Mouse (Mus musculus) stomach, postnatal 0 days (tissue): ENCODE results near the gene Foxp1. TPM values are rescaled to one million over a fixed set of nuclear protein-coding genes. Genes with fewer than 3 reads are reported as not detected.

Source experiments
- ATAC-seq: fragments of 200-750 bp; cut with Nextera tagmentation; 2 replicates; pipeline ENCODE4 v1.8.0; 2017; ENCODE audit not compliant: low FRiP score, low TSS enrichment
- DNase-seq: peaks from one replicate; pipeline ENCODE4 v3.0.0-alpha.2; 2016; ENCODE audit warnings: low spot score
- H3K27ac ChIP-seq: fragments of 300-500 bp; sonication (generic); replicated peaks from 2 replicates; pipeline ENCODE4 v1.5.1; 2014; ENCODE audit warnings: mild to moderate bottlenecking, control low read depth
- H3K27me3 ChIP-seq: fragments of 300-500 bp; sonication (generic); 2 replicates; pipeline ENCODE4 v1.6.1; 2014; ENCODE audit warnings: low read length; ENCODE audit not compliant: control insufficient read depth, insufficient read depth
- H3K36me3 ChIP-seq: fragments of 300-500 bp; sonication (generic); 2 replicates; pipeline ENCODE4 v1.6.1; 2014; ENCODE audit warnings: low read length, mixed read lengths; ENCODE audit not compliant: control insufficient read depth, insufficient read depth
- H3K4me1 ChIP-seq: fragments of 300-500 bp; sonication (generic); replicated peaks from 2 replicates; pipeline ENCODE4 v1.6.1; 2014; ENCODE audit warnings: antibody characterized with exemption; ENCODE audit not compliant: control insufficient read depth, insufficient read depth
- H3K4me2 ChIP-seq: fragments of 300-500 bp; sonication (generic); replicated peaks from 2 replicates; pipeline ENCODE4 v1.6.1; 2014; ENCODE audit warnings: low read depth, mild to moderate bottlenecking, control low read depth, moderate library complexity
- H3K4me3 ChIP-seq: fragments of 300-500 bp; sonication (generic); 2 replicates; pipeline ENCODE4 v1.5.1; 2014; ENCODE audit warnings: low read depth, low read length, control low read depth
- H3K9ac ChIP-seq: fragments of 300-500 bp; sonication (generic); 2 replicates; pipeline ENCODE4 v1.6.1; 2014; ENCODE audit warnings: mild to moderate bottlenecking, low read length, control low read depth, mixed read lengths
- H3K9me3 ChIP-seq: fragments of 300-500 bp; sonication (generic); 2 replicates; pipeline ENCODE4 v1.6.1; 2016; ENCODE audit warnings: low read length; ENCODE audit not compliant: control insufficient read depth
- CTCF ChIP-seq: IDR thresholded peaks from 2 replicates; pipeline ENCODE4 v1.5.1; 2016; ENCODE audit warnings: antibody characterized with exemption, low read depth, mild to moderate bottlenecking, moderate library complexity
- EP300 ChIP-seq: optimal IDR thresholded peaks from 2 replicates; pipeline ENCODE3; 2016; ENCODE audit warnings: antibody characterized with exemption
- WGBS: fragments of 180-500 bp; shearing (Covaris S2); extraction: QIAGEN DNeasy Blood & Tissue Kit; methylation state at CpG from one replicate; pipeline ENCODE4 v1.1.7; 2014; 5-methylcytosine and 5-hydroxymethylcytosine counted together
- polyA plus RNA-seq: library from polyadenylated mRNA; unstranded; fragments of >200 nt; fragmentation: Nextera tagmentation; extraction: Ambion mirVana; gene quantifications from 2 replicates; pipeline ENCODE4 v1.2.1, GENCODE M21; 2015

Gene Foxp1
- polyA plus RNA-seq, 1 experiment from 2014 or later = 68.9 TPM

- Histone ChIP-seq H3K9me3 (no peaks in the 10 kb centered on the region), H3K36me3 (no peaks in the 10 kb centered on the region), H3K4me1 (peaks cover 5% of the 10 kb centered on the region; the same call in 1 of the 2 replicates), H3K9ac (no peak overlapping the region), H3K4me3 (no peak overlapping the region), H3K4me2 (no peak overlapping the region), H3K27ac (peak overlapping the region; percentile 49; the same call in 1 of the 2 replicates), H3K27me3 (no peaks in the 10 kb centered on the region)
- DNase-seq (no peak), ATAC-seq (peak; percentile 68; the same call in 1 of the 2 replicates)
- 45% methylated on average over 10 of the region's 10 CpGs for WGBS
- TF ChIP-seq CTCF (no peak), EP300 (no peak)
Observed at GRCm38 (mm10) chr6:99063982-99064484, 458.5 kb downstream of the Foxp1 start.

GRCm38 (mm10) chr6:99062931-99063330, 459.6 kb downstream of the Foxp1 start:
- WGBS = 84% methylated on average over 8 of the region's 8 CpGs
- Histone ChIP-seq H3K4me2 (no peak overlapping the region), H3K9me3 (no peaks in the 10 kb centered on the region), H3K4me3 (no peak overlapping the region), H3K27ac (no peak overlapping the region), H3K27me3 (no peaks in the 10 kb centered on the region), H3K9ac (no peak overlapping the region), H3K4me1 (peaks cover 5% of the 10 kb centered on the region; the same call in 1 of the 2 replicates), H3K36me3 (no peaks in the 10 kb centered on the region)
- DNase-seq = no peak
- no peak for ATAC-seq
- TF ChIP-seq EP300 (no peak), CTCF (no peak)

GRCm38 (mm10) chr6:99058688-99059087, 463.8 kb downstream of the Foxp1 start:
- ATAC-seq (no peak), DNase-seq (no peak)
- no peak overlapping the region for H3K4me2 ChIP-seq
- H3K27me3 ChIP-seq = no peaks in the 10 kb centered on the region
- H3K9ac ChIP-seq = no peak overlapping the region
- H3K9me3 ChIP-seq = no peaks in the 10 kb centered on the region
- no peak overlapping the region for H3K27ac ChIP-seq
- no peak for TF ChIP-seq EP300
- no peak for TF ChIP-seq CTCF
- peaks cover 3% of the 10 kb centered on the region; the same call in 1 of the 2 replicates for H3K4me1 ChIP-seq
- WGBS = 51% methylated on average over 3 of the region's 3 CpGs
- H3K4me3 ChIP-seq = no peak overlapping the region
- no peaks in the 10 kb centered on the region for H3K36me3 ChIP-seq

GRCm38 (mm10) chr6:99057113-99057553, 465.4 kb downstream of the Foxp1 start:
- Histone ChIP-seq H3K27ac (no peak overlapping the region), H3K4me2 (no peak overlapping the region), H3K27me3 (no peaks in the 10 kb centered on the region), H3K9ac (no peak overlapping the region), H3K36me3 (no peaks in the 10 kb centered on the region), H3K4me1 (no peaks in the 10 kb centered on the region), H3K9me3 (no peaks in the 10 kb centered on the region), H3K4me3 (no peak overlapping the region)
- DNase-seq (no peak), ATAC-seq (no peak)
- 76% methylated on average over 4 of the region's 4 CpGs for WGBS
- no peak for TF ChIP-seq EP300
- TF ChIP-seq CTCF = peak; percentile 48

DNA sequence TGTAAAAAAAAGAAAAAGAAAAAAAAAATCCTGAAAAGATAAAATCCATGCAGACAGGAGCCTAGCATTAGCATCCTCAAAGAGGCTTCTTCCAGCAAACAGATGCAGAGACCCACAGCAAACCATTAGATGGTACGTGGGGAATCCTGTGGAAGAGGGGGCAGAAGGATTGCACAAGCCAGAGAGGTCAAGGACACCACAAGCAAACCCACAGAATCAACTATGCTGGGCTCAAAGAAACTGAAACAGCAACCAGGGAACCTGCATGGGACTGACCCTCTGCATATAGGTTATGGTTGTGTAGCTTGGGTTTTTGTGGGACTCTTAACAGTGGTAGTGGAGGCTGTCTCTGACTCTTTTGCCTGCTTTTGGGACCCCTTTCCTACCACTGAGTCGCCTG, 466.1 kb downstream of the Foxp1 start:
- Histone ChIP-seq H3K4me2 (no peak overlapping the region), H3K27me3 (no peaks in the 10 kb centered on the region), H3K27ac (no peak overlapping the region), H3K9me3 (no peaks in the 10 kb centered on the region), H3K36me3 (no peaks in the 10 kb centered on the region), H3K4me1 (no peaks in the 10 kb centered on the region), H3K4me3 (no peak overlapping the region), H3K9ac (no peak overlapping the region)
- no peak for ATAC-seq
- TF ChIP-seq CTCF (no peak), EP300 (no peak)
- no peak for DNase-seq
- 85% methylated on average over 2 of the region's 2 CpGs for WGBS

DNA sequence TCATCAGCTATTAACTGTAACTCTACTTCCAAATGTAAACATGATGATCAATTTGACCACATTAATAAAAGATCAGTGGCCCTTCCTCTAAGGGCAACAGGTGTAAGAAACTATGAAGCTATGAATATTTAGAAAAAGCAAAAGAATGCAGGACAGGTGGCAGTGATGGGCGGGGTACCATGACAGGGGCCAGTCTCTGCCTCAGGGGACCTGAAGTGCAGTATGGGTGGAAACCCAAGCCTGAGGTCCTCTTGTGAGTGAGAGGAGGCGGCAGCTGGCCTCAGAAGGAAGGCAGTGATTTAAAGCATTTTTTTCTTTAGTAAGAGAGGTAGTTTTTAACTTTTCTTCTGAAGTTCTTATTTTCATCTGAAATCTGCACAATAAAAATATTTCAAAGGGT, 468.5 kb downstream of the Foxp1 start:
- no peaks in the 10 kb centered on the region for H3K27me3 ChIP-seq
- DNase-seq = no peak
- no peak overlapping the region for H3K27ac ChIP-seq
- H3K4me3 ChIP-seq = no peak overlapping the region
- H3K36me3 ChIP-seq = no peaks in the 10 kb centered on the region
- no peak overlapping the region for H3K9ac ChIP-seq
- no peak for TF ChIP-seq EP300
- TF ChIP-seq CTCF = no peak
- ATAC-seq = no peak
- no peaks in the 10 kb centered on the region for H3K9me3 ChIP-seq
- H3K4me2 ChIP-seq = no peak overlapping the region
- H3K4me1 ChIP-seq = no peaks in the 10 kb centered on the region
- 78% methylated on average over 2 of the region's 2 CpGs for WGBS
